Mouse (Mus musculus): ENCODE data around the gene Kcnn4.

- TF ChIP-seq POLR2A (IDR thresholded peaks at IDR 0.05; ENCODE audit: low read depth, low read length), result no peak
- TF ChIP-seq CTCF (IDR thresholded peaks at IDR 0.05; ENCODE audit: extremely low read depth, insufficient read depth, insufficient read length, insufficient replicate concordance), result no peak
Observed at GRCm38 (mm10) chr7:24366716-24367632, 3.1 kb upstream of the Kcnn4 start.
